Mouse (Mus musculus) monocyte, adult 5-6 weeks (primary cell): ENCODE results near the gene Hectd3. TPM values are rescaled to one million over a fixed set of nuclear protein-coding genes. Genes with fewer than 3 reads are reported as not detected.

ENCODE experiments used
- ATAC-seq: fragments of 153-309, 156-312 bp; replicated peaks from 2 replicates; pipeline ENCODE4 v1.8.0; 2017; ENCODE audit warnings: mild to moderate bottlenecking; ENCODE audit not compliant: low TSS enrichment, insufficient number of reproducible peaks, severe bottlenecking, poor library complexity, low FRiP score
- total RNA-seq: library from RNA; stranded (forward); fragments of 200-1000, 200-491, 200-594 nt; gene quantifications from 3 replicates; pipeline ENCODE4 v1.2.3, GENCODE M21; 2017

The Hectd3 gene
- 30.1 to 41.4 TPM (median 32.5 TPM) in 3 replicates for total RNA-seq

- peak; percentile 33; the same call in 1 of the 2 replicates for ATAC-seq
These were observed at the start of gene Hectd3 for GRCm38 (mm10) chr4:116995131-116995797. Gene Hectd3 (plus strand): TSS chr4:116995317.

- ATAC-seq: no peak
These were observed 43.5 kb upstream of the Hectd3 start for GRCm38 (mm10) chr4:116951642-116952041.

GRCm38 (mm10) chr4:116954951-116955350, 40.2 kb upstream of the Hectd3 start:
- ATAC-seq: no peak

- no peak for ATAC-seq
These were observed 18.6 kb upstream of the Hectd3 start for GRCm38 (mm10) chr4:116976503-116976902.

GRCm38 (mm10) chr4:116985681-116986080, 9.4 kb upstream of the Hectd3 start:
- no peak for ATAC-seq

GRCm38 (mm10) chr4:116986400-116987121, 8.6 kb upstream of the Hectd3 start:
- peak; percentile 62 for ATAC-seq

- no peak for ATAC-seq
These were observed 8.0 kb upstream of the Hectd3 start for GRCm38 (mm10) chr4:116987122-116987456.

GRCm38 (mm10) chr4:116989731-116990130, 5.4 kb upstream of the Hectd3 start:
- no peak for ATAC-seq

GRCm38 (mm10) chr4:116991366-116991765, 3.8 kb upstream of the Hectd3 start:
- ATAC-seq: peak; percentile 57; the same call in 1 of the 2 replicates

GRCm38 (mm10) chr4:116993672-116994621, 1.2 kb upstream of the Hectd3 start, which contains the start of gene Urod:
Gene Urod (minus strand): TSS chr4:116994413.
- ATAC-seq: peak; percentile 85

- no peak for ATAC-seq
These were observed 650 bp downstream of the Hectd3 start for GRCm38 (mm10) chr4:116995798-116996135.

- no peak for ATAC-seq
These were observed 4.5 kb downstream of the Hectd3 start for GRCm38 (mm10) chr4:116999513-117000154.

GRCm38 (mm10) chr4:117001957-117002356, 6.8 kb downstream of the Hectd3 start:
- ATAC-seq: no peak

- ATAC-seq: no peak
These were observed 7.7 kb downstream of the Hectd3 start for GRCm38 (mm10) chr4:117002543-117003521.

GRCm38 (mm10) chr4:117004649-117005048, 9.5 kb downstream of the Hectd3 start:
- ATAC-seq: no peak

- ATAC-seq: no peak
These were observed 10.7 kb downstream of the Hectd3 start for GRCm38 (mm10) chr4:117005611-117006400.

- no peak for ATAC-seq
These were observed 11.9 kb downstream of the Hectd3 start for GRCm38 (mm10) chr4:117007058-117007457.
